Mouse (Mus musculus) liver, adult 2 months (tissue): ENCODE data around the gene Gm853. TPM values are rescaled to one million over a fixed set of nuclear protein-coding genes. Genes with fewer than 3 reads are reported as not detected.
A peak's percentile ranks its signal among the peaks of the same experiment; 100 is the strongest.

Experiments used
- DNase-seq: peaks from one replicate; pipeline ENCODE4 v3.0.0-alpha.2; 2011; ENCODE audit warnings: low read depth, low spot score; ENCODE audit errors: extremely low read depth
- H3K27ac ChIP-seq: fragments of 200-500 bp; replicated peaks from 2 replicates; pipeline ENCODE4 v1.5.1; 2012; ENCODE audit warnings: low read depth, mild to moderate bottlenecking, control low read depth, inconsistent platforms, low read length; ENCODE audit not compliant: insufficient read depth
- H3K27me3 ChIP-seq: fragments of 200-500 bp; 2 replicates; pipeline ENCODE4 v1.6.1; 2012; ENCODE audit warnings: mild to moderate bottlenecking, moderate library complexity, low read length, inconsistent platforms; ENCODE audit not compliant: control insufficient read depth, insufficient read depth
- H3K36me3 ChIP-seq: fragments of 200-500 bp; 2 replicates; pipeline ENCODE4 v1.6.1; 2012; ENCODE audit warnings: low read length, inconsistent platforms; ENCODE audit not compliant: control insufficient read depth, insufficient read depth
- H3K4me1 ChIP-seq: fragments of 200-500 bp; 2 replicates; pipeline ENCODE4 v1.6.1; 2011; ENCODE audit warnings: low read length; ENCODE audit not compliant: control insufficient read depth, insufficient read depth
- H3K4me3 ChIP-seq: fragments of 200-500 bp; 2 replicates; pipeline ENCODE4 v1.5.1; 2011; ENCODE audit warnings: low read depth, mild to moderate bottlenecking, control low read depth, low read length, moderate library complexity; ENCODE audit not compliant: insufficient read depth
- H3K79me2 ChIP-seq: fragments of 200-500 bp; 2 replicates; pipeline ENCODE4 v1.6.1; 2012; ENCODE audit warnings: inconsistent platforms, mild to moderate bottlenecking, low read length, moderate library complexity; ENCODE audit not compliant: control insufficient read depth, insufficient read depth
- H3K9ac ChIP-seq: fragments of 200-500 bp; 2 replicates; pipeline ENCODE4 v1.6.1; 2012; ENCODE audit warnings: low read depth, mild to moderate bottlenecking, control low read depth, inconsistent platforms, low read length
- CTCF ChIP-seq: fragments of 200-500 bp; IDR thresholded peaks from 2 replicates; pipeline ENCODE4 v1.5.1; 2011; ENCODE audit warnings: low read depth, low read length, control low read depth
- POLR2A ChIP-seq: fragments of 200-500 bp; IDR thresholded peaks from 2 replicates; pipeline ENCODE4 v1.6.1; 2011; ENCODE audit warnings: low read length, control low read depth; ENCODE audit not compliant: insufficient read depth; ENCODE audit errors: extremely low read depth
- WGBS: fragments of 180-500 bp; shearing (Covaris S2); methylation state at CpG from one replicate; pipeline ENCODE4 v1.1.7; 2018; 5-methylcytosine and 5-hydroxymethylcytosine counted together
- polyA plus RNA-seq: library from polyadenylated mRNA; depleted of rRNA; stranded (reverse); fragments of >200 nt; gene quantifications from 2 replicates; pipeline ENCODE4 v1.2.3, GENCODE M21; 2012
- total RNA-seq: library from RNA; depleted of rRNA; stranded (reverse); fragments of >200 nt; gene quantifications from 2 replicates; pipeline ENCODE4 v1.2.3, GENCODE M21; 2014

Gm853 gene
- total and polyA plus RNA-seq, 2 experiments, result not detected

DNA sequence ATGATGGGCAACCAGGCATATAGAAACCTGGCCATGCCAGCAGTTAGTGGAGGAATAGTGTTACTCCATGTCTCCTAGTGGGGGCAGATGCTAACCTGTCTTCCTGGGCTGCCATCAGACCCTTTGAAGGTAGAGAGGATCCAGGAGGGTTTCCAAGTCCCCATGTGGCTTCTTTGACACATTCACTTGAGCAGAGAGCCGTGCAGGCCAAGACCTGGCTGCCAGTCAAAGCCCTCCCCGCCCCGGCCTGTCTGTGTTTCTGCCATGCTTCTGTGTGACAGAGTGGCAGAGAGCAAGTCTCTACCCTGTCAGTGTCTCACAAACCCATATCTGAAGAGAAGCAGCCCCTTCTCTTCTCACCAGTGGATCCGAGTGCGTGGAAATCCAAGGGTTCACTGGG lies 38.3 kb downstream of the Gm853 start:
- no peak overlapping the region for H3K27ac ChIP-seq
- H3K9ac ChIP-seq, result no peak overlapping the region
- no peaks in the 10 kb centered on the region for H3K36me3 ChIP-seq
- no peak for TF ChIP-seq CTCF
- H3K4me3 ChIP-seq, result no peak overlapping the region
- H3K4me1 ChIP-seq, result peaks cover 3% of the 10 kb centered on the region
- H3K79me2 ChIP-seq, result no peaks in the 10 kb centered on the region
- H3K27me3 ChIP-seq, result no peaks in the 10 kb centered on the region
- WGBS, result 92% methylated on average over 5 of the region's 5 CpGs
- no peak for DNase-seq

DNA sequence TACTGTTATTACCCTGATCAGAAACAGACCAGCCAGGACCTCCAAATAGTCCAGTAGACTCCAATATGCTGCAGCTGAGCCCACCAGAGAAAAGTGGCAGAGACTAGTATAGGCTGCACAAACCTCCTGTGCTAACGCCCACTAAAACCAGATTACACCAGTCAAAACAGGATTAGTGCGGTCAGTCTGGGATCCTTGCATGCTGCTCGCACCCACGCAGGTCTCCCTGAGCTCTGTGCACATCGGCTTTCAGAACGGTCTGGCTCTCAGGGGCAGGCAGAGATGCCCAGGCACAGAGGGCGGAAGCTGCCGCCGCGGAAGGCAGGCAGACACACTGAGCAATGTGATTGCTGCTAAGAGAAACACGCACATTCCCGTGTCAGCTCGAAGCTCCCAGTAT lies 39.2 kb downstream of the Gm853 start:
- Histone ChIP-seq H3K27ac (no peak overlapping the region), H3K4me3 (no peak overlapping the region), H3K27me3 (no peaks in the 10 kb centered on the region), H3K36me3 (no peaks in the 10 kb centered on the region), H3K4me1 (peaks cover 3% of the 10 kb centered on the region), H3K79me2 (no peaks in the 10 kb centered on the region), H3K9ac (no peak overlapping the region)
- no peak for TF ChIP-seq CTCF
- no peak for TF ChIP-seq POLR2A
- no peak for DNase-seq
- WGBS, result 83% methylated on average over 13 of the region's 13 CpGs

- no peak for TF ChIP-seq POLR2A
- no peak for TF ChIP-seq CTCF
- no peaks in the 10 kb centered on the region for H3K27me3 ChIP-seq
- H3K4me1 ChIP-seq, result peaks cover 3% of the 10 kb centered on the region
- peak overlapping the region; percentile 63 for H3K27ac ChIP-seq
- H3K36me3 ChIP-seq, result no peaks in the 10 kb centered on the region
- H3K4me3 ChIP-seq, result no peak overlapping the region
- 9% methylated on average over 4 of the region's 4 CpGs for WGBS
- peak; percentile 36 for DNase-seq
- H3K79me2 ChIP-seq, result no peaks in the 10 kb centered on the region
- no peak overlapping the region for H3K9ac ChIP-seq
Measured at GRCm38 (mm10) chr4:130181886-130182285, 40.3 kb downstream of the Gm853 start.

GRCm38 (mm10) chr4:130180909-130181602 lies 41.1 kb downstream of the Gm853 start:
- DNase-seq, result no peak
- no peaks in the 10 kb centered on the region for H3K79me2 ChIP-seq
- no peaks in the 10 kb centered on the region for H3K27me3 ChIP-seq
- H3K27ac ChIP-seq, result peak overlapping the region; percentile 63
- H3K36me3 ChIP-seq, result no peaks in the 10 kb centered on the region
- no peak overlapping the region for H3K9ac ChIP-seq
- no peak overlapping the region for H3K4me3 ChIP-seq
- H3K4me1 ChIP-seq, result peaks cover 5% of the 10 kb centered on the region
- TF ChIP-seq CTCF (no peak), POLR2A (no peak)
- WGBS, result 71% methylated on average over 7 of the region's 7 CpGs

- Histone ChIP-seq H3K4me1 (peaks cover 5% of the 10 kb centered on the region), H3K27me3 (no peaks in the 10 kb centered on the region)
Measured at GRCm38 (mm10) chr4:130179876-130180275, 42.3 kb downstream of the Gm853 start.

DNA sequence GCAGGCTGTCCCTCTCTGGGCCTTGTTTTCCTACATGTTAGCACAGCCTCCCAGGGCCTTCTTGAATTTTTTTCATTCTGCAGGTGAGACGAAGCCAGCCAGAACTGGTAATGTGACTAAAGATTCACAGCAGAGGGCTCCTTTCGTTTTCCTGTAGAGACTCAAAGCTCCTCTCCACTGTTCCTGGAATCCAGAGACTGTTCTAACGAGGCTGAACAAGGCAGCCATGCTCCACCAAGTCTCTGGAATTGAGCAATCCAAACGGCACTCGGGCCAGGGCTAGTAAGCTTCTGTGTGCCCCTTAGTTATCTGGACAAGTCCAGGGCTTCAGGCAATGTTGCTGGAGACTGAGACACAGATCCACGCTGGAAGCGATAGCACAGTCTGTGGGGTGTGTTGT lies 44.7 kb downstream of the Gm853 start:
- no peak overlapping the region for H3K9ac ChIP-seq
- 51% methylated on average over 7 of the region's 7 CpGs for WGBS
- H3K36me3 ChIP-seq, result no peaks in the 10 kb centered on the region
- no peaks in the 10 kb centered on the region for H3K27me3 ChIP-seq
- H3K27ac ChIP-seq, result peak overlapping the region; percentile 48
- TF ChIP-seq CTCF, result no peak
- TF ChIP-seq POLR2A, result no peak
- peaks cover 5% of the 10 kb centered on the region for H3K4me1 ChIP-seq
- no peak overlapping the region for H3K4me3 ChIP-seq
- no peaks in the 10 kb centered on the region for H3K79me2 ChIP-seq
- no peak for DNase-seq

More at GRCm38 (mm10) chr4:130179876-130180275, 42.3 kb downstream of the Gm853 start:
- Histone ChIP-seq H3K79me2 (no peaks in the 10 kb centered on the region), H3K27ac (no peak overlapping the region), H3K4me3 (no peak overlapping the region), H3K9ac (no peak overlapping the region), H3K36me3 (no peaks in the 10 kb centered on the region)
- TF ChIP-seq CTCF, result no peak
- 79% methylated on average over 3 of the region's 3 CpGs for WGBS
- no peak for DNase-seq
